Mouse (Mus musculus) heart, embryonic 16.5 days (tissue): ENCODE measurements around the gene Pax4. TPM values are rescaled to one million over a fixed set of nuclear protein-coding genes. Genes with fewer than 3 reads are reported as not detected.

Source experiments
- ATAC-seq: fragments of 200-750 bp; cut with Nextera tagmentation; replicated peaks from 2 replicates; pipeline ENCODE4 v1.8.0; 2017; ENCODE audit warnings: moderate number of reproducible peaks; ENCODE audit not compliant: insufficient read depth, low FRiP score; ENCODE audit errors: extremely low read depth
- H3K27ac ChIP-seq: fragments of 300-500 bp; sonication (generic); 2 replicates; pipeline ENCODE4 v1.5.1; 2014; ENCODE audit warnings: mild to moderate bottlenecking, low read length, control low read depth, moderate library complexity
- H3K27me3 ChIP-seq: fragments of 300-500 bp; sonication (generic); 2 replicates; pipeline ENCODE4 v1.6.1; 2014; ENCODE audit warnings: low read length, mixed read lengths; ENCODE audit not compliant: control insufficient read depth, insufficient read depth
- H3K36me3 ChIP-seq: fragments of 300-500 bp; sonication (generic); 2 replicates; pipeline ENCODE4 v1.6.1; 2014; ENCODE audit not compliant: control insufficient read depth, insufficient read depth
- H3K4me1 ChIP-seq: fragments of 300-500 bp; sonication (generic); 2 replicates; pipeline ENCODE4 v1.6.1; 2014; ENCODE audit warnings: low read length, mixed read lengths; ENCODE audit not compliant: control insufficient read depth, insufficient read depth
- H3K4me2 ChIP-seq: fragments of 300-500 bp; sonication (generic); 2 replicates; pipeline ENCODE4 v1.6.1; 2014; ENCODE audit warnings: low read depth, mild to moderate bottlenecking, control low read depth, low read length
- H3K4me3 ChIP-seq: fragments of 300-500 bp; sonication (generic); 2 replicates; pipeline ENCODE4 v1.5.1; 2014; ENCODE audit warnings: mild to moderate bottlenecking, control low read depth, low read length
- H3K9ac ChIP-seq: fragments of 300-500 bp; sonication (generic); 2 replicates; pipeline ENCODE4 v1.6.1; 2014; ENCODE audit warnings: low read length, control low read depth
- H3K9me3 ChIP-seq: fragments of 300-500 bp; sonication (generic); replicated peaks from 2 replicates; pipeline ENCODE4 v1.6.1; 2016; ENCODE audit warnings: low read length; ENCODE audit not compliant: control insufficient read depth
- WGBS: fragments of 180-500 bp; shearing (Covaris S2); extraction: QIAGEN DNeasy Blood & Tissue Kit; methylation state at CpG from one replicate; pipeline ENCODE4 v1.1.7; 2014; 5-methylcytosine and 5-hydroxymethylcytosine counted together
- polyA plus RNA-seq: library from polyadenylated mRNA; unstranded; fragments of >200 nt; fragmentation: Nextera tagmentation; extraction: Ambion mirVana; gene quantifications from 2 replicates; pipeline ENCODE4 v1.2.1, GENCODE M21; 2015

The Pax4 gene
- polyA plus RNA-seq, 1 experiment from 2014 or later: not detected

DNA sequence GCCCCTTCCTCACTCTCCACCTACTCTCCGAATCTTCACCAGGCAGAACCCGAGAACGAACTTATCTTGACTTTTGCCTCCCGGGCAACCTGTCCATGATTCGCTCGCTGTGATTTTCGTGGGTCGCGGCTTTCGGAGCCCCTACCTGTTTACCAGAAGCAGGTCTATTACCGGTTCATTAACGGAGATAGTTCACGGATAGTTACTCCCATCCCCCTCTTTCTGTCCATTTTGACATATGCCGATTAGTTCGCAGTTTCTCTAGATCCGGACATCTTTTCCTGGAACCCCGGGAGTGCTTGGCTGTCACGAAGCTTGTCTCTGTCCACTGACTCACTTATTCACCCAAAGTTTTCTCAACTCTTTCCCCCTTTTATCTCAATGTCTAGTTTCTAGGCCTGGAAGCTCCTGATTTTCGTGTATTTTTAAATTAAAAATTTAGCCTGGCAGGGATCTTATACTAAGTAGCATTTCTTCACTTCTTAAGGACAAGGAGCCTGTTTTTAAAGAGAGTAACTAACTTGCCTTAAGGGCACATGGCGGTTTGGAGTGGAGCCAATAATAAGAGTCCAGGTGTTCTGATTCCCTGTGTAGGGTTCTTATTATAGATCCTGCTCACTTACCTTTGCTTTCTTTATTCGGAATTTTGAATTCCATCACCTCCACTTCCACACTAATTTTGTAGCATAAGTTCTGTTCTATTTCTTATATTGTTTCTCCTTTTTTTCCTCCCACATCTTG, 31.8 kb upstream of the Pax4 start:
- Histone ChIP-seq H3K36me3 (no peaks in the 10 kb centered on the region), H3K4me3 (peak overlapping the region; percentile 94), H3K9me3 (no peaks in the 10 kb centered on the region), H3K4me1 (peaks cover 48% of the 10 kb centered on the region), H3K27ac (peak overlapping the region; percentile 93), H3K4me2 (peak overlapping the region; percentile 72), H3K9ac (peak overlapping the region; percentile 95), H3K27me3 (no peaks in the 10 kb centered on the region)
- WGBS: 4% methylated on average over 21 of the region's 21 CpGs
- ATAC-seq: no peak

GRCm38 (mm10) chr6:28479865-28480751, 31.0 kb upstream of the Pax4 start:
- under 1% methylated on average over 68 of the region's 68 CpGs for WGBS
- H3K4me3 ChIP-seq: peak overlapping the region; percentile 94
- H3K4me2 ChIP-seq: peak overlapping the region; percentile 92
- H3K36me3 ChIP-seq: no peaks in the 10 kb centered on the region
- no peaks in the 10 kb centered on the region for H3K27me3 ChIP-seq
- peaks cover 40% of the 10 kb centered on the region for H3K4me1 ChIP-seq
- H3K9ac ChIP-seq: peak overlapping the region; percentile 95
- peak overlapping the region; percentile 93 for H3K27ac ChIP-seq
- ATAC-seq: peak; percentile 98
- no peaks in the 10 kb centered on the region for H3K9me3 ChIP-seq

DNA sequence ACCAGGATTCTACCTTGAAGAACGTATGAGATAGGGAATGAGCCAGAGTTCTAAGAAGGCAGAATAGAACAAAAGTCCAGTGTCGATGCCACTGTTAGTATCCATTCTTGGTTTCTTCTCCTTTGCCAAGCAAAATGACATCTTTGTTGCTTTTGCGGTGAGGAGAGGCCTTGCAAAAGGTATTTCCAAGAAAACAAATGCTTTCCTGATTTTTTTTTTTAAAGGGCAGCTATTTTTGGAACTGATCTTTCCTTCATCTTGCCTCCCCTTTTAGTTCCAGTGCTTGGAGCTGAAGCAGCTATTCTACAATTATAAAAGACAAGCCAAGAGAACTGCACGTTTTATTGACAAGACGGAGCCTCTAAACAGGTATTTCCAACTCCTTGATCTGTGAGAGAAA, 25.7 kb upstream of the Pax4 start, which contains the start of gene Snd1:
Gene Snd1, plus strand, starts transcription at position 301 of the 400 bp plus-strand sequence.
- Histone ChIP-seq H3K4me2 (no peak within 1 kb of the TSS), H3K4me3 (no peak within 1 kb of the TSS), H3K36me3 (no peaks in the 10 kb centered on the region), H3K27me3 (no peaks in the 10 kb centered on the region), H3K9me3 (no peaks in the 10 kb centered on the region), H3K9ac (no peak within 1 kb of the TSS), H3K4me1 (peaks cover 4% of the 10 kb centered on the region; the same call in 1 of the 2 replicates), H3K27ac (no peak within 1 kb of the TSS)
- WGBS: 67% methylated on average over 5 of the region's 5 CpGs
- no peak for ATAC-seq

- Histone ChIP-seq H3K36me3 (no peaks in the 10 kb centered on the region), H3K9ac (no peak overlapping the region), H3K4me2 (no peak overlapping the region), H3K4me1 (peaks cover 2% of the 10 kb centered on the region; the same call in 1 of the 2 replicates), H3K27me3 (no peaks in the 10 kb centered on the region), H3K9me3 (no peaks in the 10 kb centered on the region), H3K4me3 (no peak overlapping the region), H3K27ac (no peak overlapping the region)
- no peak for ATAC-seq
- WGBS: 73% methylated on average over 4 of the region's 4 CpGs
Measured at GRCm38 (mm10) chr6:28474211-28474610, 25.1 kb upstream of the Pax4 start.

GRCm38 (mm10) chr6:28471284-28472035, 22.3 kb upstream of the Pax4 start:
- Histone ChIP-seq H3K4me3 (no peak overlapping the region), H3K27me3 (no peaks in the 10 kb centered on the region), H3K4me1 (no peaks in the 10 kb centered on the region), H3K9me3 (no peaks in the 10 kb centered on the region), H3K9ac (no peak overlapping the region), H3K36me3 (no peaks in the 10 kb centered on the region), H3K27ac (no peak overlapping the region), H3K4me2 (no peak overlapping the region)
- WGBS: 81% methylated on average over 9 of the region's 9 CpGs
- no peak for ATAC-seq

DNA sequence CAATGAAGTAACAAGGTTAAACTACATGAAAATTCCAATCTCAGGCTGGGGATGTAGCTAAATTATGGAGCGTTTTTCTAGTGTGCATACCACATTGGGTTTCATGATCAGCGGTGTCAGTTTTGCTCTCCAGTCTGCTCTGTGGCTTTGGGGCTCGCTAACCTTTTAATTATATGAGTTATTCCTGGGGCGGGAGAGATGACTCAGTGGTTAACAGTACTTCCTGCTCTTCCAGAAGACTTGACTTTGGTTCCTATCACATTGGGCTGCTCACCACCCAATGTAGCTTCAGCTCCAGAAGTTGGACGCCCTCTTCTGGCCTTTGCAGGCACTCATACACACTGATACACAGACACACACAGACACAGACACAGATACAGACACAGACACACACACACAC, 21.5 kb upstream of the Pax4 start:
- Histone ChIP-seq H3K36me3 (no peaks in the 10 kb centered on the region), H3K4me3 (no peak overlapping the region), H3K9ac (no peak overlapping the region), H3K27ac (no peak overlapping the region), H3K4me2 (no peak overlapping the region), H3K4me1 (no peaks in the 10 kb centered on the region), H3K9me3 (no peaks in the 10 kb centered on the region), H3K27me3 (no peaks in the 10 kb centered on the region)
- no peak for ATAC-seq
- WGBS: 69% methylated on average over 5 of the region's 5 CpGs

GRCm38 (mm10) chr6:28470017-28470602, 21.0 kb upstream of the Pax4 start:
- Histone ChIP-seq H3K9ac (no peak overlapping the region), H3K4me3 (no peak overlapping the region), H3K4me1 (no peaks in the 10 kb centered on the region), H3K36me3 (no peaks in the 10 kb centered on the region), H3K27ac (no peak overlapping the region), H3K4me2 (no peak overlapping the region), H3K9me3 (no peaks in the 10 kb centered on the region), H3K27me3 (no peaks in the 10 kb centered on the region)
- 56% methylated on average over 4 of the region's 4 CpGs for WGBS
- ATAC-seq: no peak

DNA sequence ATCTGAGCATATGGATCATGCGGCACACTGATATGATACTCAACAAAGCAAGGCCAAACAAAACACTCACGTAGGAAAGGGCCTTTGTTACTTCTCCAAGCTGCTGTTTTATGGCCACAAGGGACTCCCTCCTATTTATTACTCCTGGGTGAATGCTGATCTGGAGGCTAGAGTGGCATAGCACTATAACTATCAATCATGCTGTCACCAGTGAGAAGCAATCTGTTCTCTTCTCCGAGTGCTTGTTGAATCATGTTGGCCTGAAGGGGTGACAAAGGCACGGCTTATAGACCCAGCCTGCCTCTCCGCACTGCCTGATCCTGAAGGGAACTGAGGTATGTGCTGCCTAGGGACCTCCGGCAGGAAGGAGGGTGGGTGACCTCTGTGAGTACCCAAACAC, 15.5 kb upstream of the Pax4 start:
- Histone ChIP-seq H3K9me3 (no peaks in the 10 kb centered on the region), H3K4me3 (no peak overlapping the region), H3K4me1 (no peaks in the 10 kb centered on the region), H3K9ac (no peak overlapping the region), H3K27ac (no peak overlapping the region), H3K36me3 (no peaks in the 10 kb centered on the region), H3K27me3 (no peaks in the 10 kb centered on the region), H3K4me2 (no peak overlapping the region)
- ATAC-seq: no peak
- 35% methylated on average over 6 of the region's 6 CpGs for WGBS
